ENCODE assay signal across 26 mouse cellular contexts in the genomic region with DNA sequence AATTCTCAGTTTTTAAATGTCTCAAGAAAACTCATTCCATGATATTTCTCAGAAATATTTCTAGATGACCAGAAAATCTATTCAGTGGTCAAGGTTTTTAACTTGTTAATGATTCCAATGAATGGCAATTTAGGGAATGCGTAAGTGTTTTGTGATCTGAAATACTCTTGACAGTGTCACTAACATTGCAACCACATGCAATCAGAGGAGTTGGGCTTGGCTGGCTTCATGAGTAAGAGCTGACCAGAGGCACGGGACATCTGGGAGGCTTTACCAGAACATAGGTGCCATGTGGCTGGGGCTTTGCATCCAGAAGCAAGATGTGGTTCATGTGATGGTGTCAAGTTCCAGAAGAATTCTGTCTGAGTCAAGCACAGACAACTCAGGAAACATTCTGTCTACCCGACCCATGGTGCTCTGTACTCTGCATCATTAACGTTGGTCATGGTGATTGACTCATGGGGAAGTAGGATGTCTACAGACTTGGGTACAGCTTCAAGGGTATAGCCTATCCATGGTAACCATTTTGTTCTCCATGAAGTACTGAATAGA.
"Had no signal": no experiment of that assay in that cellular context is flagged by ENCODE, and none has a peak within 500 bp of the region (broad histone marks: within the 10 kb centered on the region; RNA-seq: fewer than 3 reads in every experiment).

No protein-coding gene starts in this region.

- H3K27ac ChIP-seq: heart, adult 2 months; heart, embryonic 13.5 days; heart, embryonic 15.5 days; hindbrain, embryonic 13.5 days; hindbrain, embryonic 15.5 days; hindbrain, postnatal 0 days; kidney, embryonic 15.5 days; kidney, postnatal 0 days; left cerebral cortex, adult 2 months; limb, embryonic 10.5 days; limb, embryonic 12.5 days; liver, embryonic 13.5 days had no signal

- H3K4me3 ChIP-seq: heart, adult 2 months; heart, embryonic 13.5 days; heart, embryonic 15.5 days; hindbrain, embryonic 13.5 days; hindbrain, embryonic 15.5 days; kidney, embryonic 15.5 days; left cerebral cortex, adult 2 months; limb, embryonic 10.5 days; limb, embryonic 12.5 days; liver, embryonic 13.5 days had no signal

- H3K27me3 ChIP-seq: heart, embryonic 13.5 days; heart, embryonic 15.5 days; hindbrain, embryonic 13.5 days; hindbrain, embryonic 15.5 days; kidney, embryonic 15.5 days; limb, embryonic 12.5 days; liver, embryonic 13.5 days had no signal

- DNase-seq: gastrocnemius, postnatal 14 days; gastrocnemius, postnatal 36 days; heart, adult 2 months; heart, postnatal 14 days; heart, postnatal 36 days; kidney, adult 11 months; kidney, adult 2 months; kidney, adult 9 months; kidney, postnatal 14 days; kidney, postnatal 36 days; layer of hippocampus, adult 9-11 months; liver; liver, embryonic 13.5 days had no signal

- H3K4me2 ChIP-seq: heart, embryonic 11.5 days; heart, embryonic 13.5 days; heart, embryonic 15.5 days; hindbrain, embryonic 13.5 days; hindbrain, embryonic 15.5 days; kidney, embryonic 15.5 days; limb, embryonic 12.5 days; liver, embryonic 11.5 days; liver, embryonic 13.5 days had no signal

- ATAC-seq: hindbrain, postnatal 0 days; intestine, embryonic 16.5 days had no signal

- H3K36me3 ChIP-seq: heart, embryonic 13.5 days; heart, embryonic 15.5 days; hindbrain, embryonic 13.5 days; hindbrain, embryonic 15.5 days; kidney, embryonic 15.5 days; limb, embryonic 10.5 days; limb, embryonic 12.5 days; liver, embryonic 13.5 days had no signal

- H3K9me3 ChIP-seq: heart, embryonic 13.5 days; heart, embryonic 15.5 days; hindbrain, embryonic 13.5 days; hindbrain, embryonic 15.5 days; kidney, embryonic 15.5 days; limb, embryonic 10.5 days; limb, embryonic 12.5 days; liver, embryonic 13.5 days had no signal

- H3K9ac ChIP-seq: heart, embryonic 13.5 days; heart, embryonic 15.5 days; hindbrain, embryonic 13.5 days; hindbrain, embryonic 15.5 days; kidney, embryonic 15.5 days; limb, embryonic 12.5 days; liver, embryonic 13.5 days had no signal

- H3K4me1 ChIP-seq: heart, embryonic 13.5 days; heart, embryonic 15.5 days; hindbrain, embryonic 13.5 days; hindbrain, embryonic 15.5 days; kidney, embryonic 15.5 days; limb, embryonic 10.5 days; limb, embryonic 12.5 days; liver, embryonic 13.5 days had no signal
